Mouse (Mus musculus): ENCODE measurements at regions not wholly inside any gene's neighbourhood (a gene's known extent, or its start where the extent isn't known, plus 50 kb on each side); places are given as distances from the start of the nearest gene placed in this dataset.

DNA sequence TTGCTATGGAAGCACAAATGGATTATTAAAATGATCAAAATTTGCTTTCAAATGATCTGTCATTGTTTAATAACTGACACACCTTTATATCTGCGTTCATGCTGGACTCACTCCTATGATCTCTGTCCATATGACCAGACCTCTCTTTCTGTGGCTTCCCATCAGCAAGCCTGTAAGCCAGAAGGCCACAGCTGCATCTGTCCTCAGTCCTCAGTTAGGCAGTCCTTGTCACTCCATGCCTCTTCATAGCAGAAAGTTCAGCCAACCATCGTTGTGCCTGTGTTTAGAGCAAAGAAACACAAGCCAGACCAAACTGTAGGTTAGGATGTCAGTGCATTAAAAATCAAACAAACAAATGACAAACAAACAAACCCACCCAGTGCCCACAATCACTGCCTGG, 107.2 kb upstream of the Tsc22d1 start:
- DNase-seq: no peak

DNA sequence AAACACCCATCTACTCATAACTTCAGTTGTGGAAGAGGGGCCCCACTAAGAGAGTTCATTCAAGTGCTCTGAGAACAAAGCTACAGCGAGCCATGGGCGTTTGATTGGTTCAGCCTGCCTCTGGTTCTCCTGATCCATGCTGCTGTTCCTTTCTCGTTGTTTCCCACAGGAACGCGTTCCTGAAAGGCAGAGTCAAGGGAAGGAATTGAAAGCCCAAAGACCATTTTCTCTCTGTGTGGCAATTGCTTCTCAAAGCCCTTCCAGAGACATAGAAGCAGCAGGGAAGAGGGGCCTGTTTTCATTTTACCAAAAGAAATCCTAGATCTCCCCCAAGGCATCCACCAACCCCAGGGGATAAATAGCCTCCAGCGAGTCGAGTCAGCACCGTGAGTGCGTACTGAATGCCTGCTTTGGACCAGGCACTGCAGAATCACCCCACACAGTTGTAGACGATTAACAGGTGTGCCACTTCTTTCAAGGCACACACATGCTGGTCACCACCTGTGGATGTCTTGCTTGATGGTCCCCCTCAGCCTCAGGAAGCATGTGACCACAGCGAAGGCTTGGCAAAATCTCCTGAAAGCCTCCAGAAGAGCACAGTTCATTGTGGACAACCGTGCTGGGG, 106.5 kb upstream of the Tsc22d1 start:
- DNase-seq: no peak

DNA sequence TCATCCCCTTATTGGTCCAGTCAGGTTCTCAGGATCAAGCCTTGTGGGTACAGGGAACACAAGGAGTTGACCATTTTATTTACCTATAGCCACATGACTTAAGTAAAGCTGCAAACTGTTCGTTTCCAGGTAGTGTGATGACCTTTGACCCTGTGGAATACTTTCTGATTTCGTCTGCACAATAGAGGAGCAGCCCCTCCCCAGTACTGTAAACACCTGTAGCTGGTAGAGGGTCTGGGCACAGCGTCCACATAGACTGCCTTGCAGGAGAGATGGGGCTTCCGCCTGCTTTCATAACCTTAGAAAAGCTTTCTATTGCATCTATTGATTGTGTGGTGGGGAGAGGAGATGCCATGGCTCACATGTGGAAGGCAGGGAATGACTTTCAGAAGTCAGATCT, 105.2 kb upstream of the Tsc22d1 start:
- DNase-seq: no peak

DNA sequence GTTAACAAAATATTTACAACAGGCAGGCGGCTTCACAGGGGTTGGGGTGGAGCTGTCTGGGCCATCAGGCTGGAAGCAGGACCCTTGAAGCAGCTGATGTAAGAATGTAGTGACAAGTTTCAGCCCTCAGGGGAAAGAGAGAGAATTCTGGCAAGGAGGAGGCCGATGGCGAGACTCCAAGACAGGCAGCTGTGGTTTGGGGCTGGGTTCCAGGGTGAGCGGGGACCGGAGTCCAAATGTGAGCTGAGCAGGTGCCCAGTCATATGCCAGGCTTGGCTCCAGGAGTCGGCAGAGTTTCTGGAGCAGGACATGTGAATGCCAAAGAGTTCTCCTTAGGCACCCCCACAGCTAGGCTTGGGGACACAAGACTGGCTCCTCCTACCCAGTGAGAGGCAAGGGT, 104.5 kb upstream of the Tsc22d1 start:
- peak; percentile 57 for DNase-seq

DNA sequence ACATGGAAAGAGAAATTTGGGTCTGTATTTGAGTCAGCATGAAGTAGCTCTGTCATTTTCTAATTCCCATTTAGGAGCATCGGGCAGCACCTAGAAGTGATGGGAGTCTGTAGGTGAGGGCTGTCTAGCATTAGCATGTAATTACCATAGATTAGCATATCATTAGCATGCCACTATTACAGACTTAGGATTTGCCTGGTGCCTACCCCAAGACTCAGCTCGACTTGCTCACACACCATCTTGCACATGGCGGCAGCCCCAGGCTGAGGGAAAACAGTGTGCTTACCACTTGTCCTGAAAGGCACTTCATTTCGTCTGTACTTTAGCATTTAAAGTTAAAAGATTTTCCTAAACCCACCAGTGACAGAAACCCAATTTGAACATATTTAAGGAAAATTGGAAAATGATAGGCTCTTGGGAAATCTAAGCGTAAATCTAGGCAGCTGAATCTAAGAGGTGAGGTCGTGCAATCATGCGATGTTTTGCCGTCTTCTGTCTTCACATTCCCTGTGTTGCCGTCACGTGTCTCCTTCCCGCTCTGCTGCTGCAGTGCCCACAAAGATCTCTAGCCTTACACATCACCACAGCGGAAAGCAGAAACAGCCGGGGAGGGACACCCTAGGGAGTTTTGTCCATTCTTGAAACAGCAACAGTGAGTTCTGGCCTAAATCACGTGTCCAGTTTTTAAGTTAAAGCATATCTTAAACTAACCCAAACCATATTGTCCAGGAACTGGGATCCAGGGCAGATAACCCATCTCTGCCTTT, 101.2 kb upstream of the Tsc22d1 start:
- no peak for DNase-seq

DNA sequence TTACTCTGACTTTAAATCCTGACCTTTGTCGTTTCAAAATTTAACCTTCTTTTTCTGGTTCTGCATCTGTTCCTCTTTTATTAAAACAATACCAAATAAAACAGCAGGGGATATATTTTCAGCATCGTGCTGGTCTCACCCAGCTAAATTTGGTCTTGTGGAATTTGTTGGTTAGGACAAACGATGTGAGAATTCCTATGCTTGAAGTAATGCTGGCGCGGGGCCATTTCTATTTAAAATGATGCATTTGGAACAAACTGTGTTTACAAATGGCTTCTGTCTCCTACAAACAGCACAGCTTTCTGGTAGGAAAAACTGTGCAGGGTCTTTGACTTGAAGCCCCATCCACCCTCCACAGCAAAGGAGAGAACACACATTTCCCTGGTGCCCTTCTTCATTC, 96.3 kb upstream of the Tsc22d1 start:
- DNase-seq: no peak

DNA sequence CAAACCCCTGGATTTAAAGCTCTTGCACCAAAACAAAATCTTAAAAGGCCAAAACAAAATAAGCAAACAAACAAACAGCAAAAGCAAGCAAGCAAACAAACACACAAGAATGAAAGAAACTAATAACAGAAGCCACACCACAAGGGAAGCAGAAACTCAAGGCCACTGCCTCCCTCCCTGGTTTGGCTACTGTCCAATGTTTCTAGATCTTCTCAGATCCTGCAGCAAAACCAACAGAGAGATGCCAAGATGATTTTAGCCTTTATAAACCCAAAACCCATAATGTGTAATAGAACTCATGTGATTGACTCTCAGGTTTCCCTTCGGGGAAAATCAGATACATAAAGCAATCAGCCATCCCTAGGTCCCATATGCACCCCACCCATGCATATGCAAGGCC, 90.5 kb upstream of the Tsc22d1 start:
- DNase-seq: no peak

DNA sequence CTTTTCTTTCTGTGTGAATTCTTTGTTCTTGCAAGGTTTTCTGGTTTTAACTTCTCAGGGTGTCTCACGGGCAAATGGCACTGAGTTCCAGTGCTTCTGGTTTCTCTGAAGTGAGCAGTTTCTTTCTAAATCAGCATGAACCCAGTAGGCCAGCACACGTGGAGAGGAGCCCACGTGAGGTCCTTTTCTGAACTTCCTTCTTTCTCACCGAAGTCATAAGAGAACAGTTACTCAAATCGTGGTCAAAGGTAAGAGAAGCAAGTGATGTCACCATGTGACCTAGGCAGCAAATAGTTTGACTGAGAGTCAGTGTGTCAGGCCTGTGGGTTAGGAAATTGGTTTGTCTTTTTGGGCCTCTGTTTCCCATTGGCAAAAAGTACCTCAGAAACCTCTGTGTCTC, 84.8 kb upstream of the Tsc22d1 start:
- DNase-seq: no peak

DNA sequence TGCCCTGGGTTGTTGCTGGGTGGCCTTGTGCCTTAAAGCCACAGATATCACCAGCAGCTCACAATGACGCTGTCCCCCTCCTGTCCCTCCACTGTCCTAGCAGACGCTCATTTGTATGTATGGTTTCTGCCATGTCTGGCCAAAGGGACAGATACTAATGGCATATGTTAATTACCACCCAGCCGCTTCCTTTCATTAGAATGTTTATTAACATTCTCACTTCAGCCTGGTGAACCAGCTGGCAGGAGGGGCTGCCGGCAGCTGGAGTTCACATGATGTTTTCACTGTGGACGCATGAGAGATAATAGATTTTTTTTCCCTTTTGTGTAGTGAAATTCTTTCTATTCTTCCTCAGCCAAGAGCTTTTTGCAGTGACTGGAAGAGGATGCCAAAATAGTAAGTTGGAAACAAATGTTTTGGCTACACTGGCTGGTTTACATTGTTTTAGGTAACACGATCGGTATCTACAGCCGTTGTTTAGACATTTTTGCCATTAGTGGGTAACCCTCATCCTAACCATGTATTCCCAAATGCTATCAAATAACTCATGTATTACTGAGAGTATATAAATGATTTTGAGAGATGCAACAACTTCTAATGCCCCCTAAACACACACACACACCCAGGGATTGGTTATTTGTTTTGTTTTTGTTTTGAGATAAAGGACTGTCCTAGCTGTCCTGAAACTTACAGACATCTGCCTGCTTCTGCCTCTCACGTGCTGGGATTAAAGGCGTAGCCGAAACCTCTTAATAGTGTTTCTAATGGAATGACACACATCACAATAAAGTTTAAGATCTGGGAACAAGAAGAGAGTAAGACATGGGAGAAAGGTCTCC, 83.0 kb upstream of the Tsc22d1 start:
- no peak for DNase-seq

DNA sequence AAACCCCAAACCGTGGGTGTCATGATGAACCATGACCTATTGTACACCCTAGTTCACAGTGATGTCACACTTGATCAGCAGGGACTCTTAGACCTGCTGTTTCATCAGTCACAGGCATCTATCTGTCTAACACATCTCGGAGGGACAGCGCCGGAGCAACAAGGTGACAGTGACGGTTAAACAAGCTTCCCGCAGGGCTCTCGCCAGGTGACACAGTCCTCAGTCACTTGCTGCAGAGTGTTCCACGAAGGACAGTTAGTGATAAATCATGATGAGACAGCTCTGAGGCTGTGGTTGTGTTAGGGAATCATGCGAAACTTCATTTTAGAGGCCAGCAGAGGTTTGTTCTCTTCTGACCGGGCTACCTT, 82.4 kb upstream of the Tsc22d1 start:
- DNase-seq: no peak

DNA sequence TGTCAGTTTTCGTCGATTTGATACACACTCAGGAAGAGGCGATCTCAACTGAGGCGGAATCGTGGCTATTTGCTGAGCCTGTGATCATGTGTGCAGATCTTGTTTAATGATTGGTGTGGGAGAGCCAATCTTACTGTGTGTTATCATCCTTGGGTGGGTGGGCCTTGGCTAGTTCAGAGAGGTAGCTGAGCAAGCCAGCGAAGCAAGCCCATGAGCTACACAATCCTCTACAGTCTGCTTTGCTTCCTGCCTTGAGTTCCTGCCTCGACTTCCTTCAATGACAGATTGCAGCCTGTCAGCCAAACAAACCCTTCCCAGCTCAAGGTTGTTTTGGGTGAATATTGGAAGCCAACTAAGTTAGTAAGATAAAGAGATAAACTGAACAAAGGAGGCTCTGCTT, 74.0 kb upstream of the Tsc22d1 start:
- DNase-seq: no peak

DNA sequence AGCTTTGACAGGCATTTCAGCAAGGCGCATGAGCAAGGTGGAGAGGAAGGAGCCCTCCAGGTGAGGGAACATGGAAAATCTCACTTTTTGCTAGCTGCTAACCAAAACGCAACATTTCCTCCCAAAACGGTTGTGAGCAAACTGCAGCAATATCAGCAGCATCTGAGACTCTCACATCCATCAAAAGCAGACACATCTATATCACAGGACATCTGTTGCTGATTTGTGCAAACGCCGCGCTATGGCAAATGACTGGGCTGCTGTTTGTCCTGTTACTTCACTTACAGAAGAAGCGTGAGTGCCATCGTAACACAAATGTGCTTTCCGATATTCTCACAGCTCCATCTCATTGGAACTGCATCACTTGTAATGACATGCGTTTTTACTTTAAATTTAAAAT, 73.5 kb upstream of the Tsc22d1 start:
- no peak for DNase-seq

DNA sequence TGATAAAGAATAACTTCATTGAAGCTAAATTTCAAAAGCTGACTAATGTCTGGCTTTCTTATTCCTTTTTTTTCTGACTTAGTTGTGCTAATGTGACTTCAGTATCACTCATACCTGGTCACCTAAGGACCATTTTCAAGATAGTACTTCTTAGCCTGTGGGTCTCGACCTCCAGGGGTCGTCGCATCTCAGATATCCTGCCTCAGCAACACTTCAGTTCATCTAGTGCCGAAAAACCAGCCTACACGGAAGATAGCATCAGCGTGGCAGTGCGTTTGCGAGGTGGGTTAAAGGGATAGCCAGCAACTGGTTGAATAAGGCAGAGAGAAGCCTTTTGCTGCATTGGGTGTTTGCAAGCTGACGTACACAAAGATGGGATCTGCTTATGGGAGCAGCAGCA, 62.9 kb upstream of the Tsc22d1 start:
- no peak for DNase-seq

DNA sequence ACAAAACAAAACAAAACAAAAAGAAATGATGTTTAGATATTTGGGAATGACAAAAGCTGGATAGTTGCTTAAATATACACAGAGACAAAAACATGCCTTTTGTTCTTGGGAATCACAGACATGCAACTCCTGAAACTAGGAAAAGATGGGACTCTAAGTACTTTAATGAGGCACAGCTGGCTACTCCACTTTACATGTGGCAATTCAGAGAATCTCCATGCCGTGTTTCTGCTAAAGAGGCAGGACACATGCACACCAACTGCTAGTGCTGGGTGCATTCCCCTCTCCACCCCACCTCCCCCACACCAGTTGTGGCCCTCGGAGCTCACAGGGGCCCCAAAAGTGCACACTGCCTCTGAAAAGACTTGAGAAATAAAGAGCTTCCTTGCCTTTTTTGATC, 58.6 kb upstream of the Tsc22d1 start:
- no peak for DNase-seq

DNA sequence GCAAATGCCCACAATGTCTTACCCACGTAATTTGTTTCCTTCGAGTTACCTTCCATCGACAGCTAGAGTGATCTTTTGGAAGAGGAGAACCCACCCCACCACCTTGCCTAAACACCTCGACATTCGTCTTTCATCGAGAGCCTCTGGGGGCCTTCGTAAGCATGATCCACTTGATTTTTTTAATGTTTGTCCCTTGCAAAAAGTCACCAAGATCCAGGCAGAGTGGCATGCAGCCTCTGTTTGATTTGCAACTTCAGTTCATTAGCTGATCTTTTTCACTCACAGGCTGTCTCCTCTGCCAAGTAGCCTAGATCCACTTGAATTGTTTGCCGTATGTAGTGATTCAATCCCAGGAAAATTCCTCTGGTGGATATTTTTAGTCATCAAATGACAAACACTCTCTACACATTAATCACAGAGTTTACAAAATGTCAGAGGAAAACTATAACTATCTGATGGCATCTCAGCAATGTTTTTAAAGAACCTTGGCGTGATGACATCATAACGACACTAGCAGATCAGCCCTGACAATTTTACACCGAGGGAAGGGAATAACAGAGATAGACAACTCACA, 54.8 kb upstream of the Tsc22d1 start:
- no peak for DNase-seq

DNA sequence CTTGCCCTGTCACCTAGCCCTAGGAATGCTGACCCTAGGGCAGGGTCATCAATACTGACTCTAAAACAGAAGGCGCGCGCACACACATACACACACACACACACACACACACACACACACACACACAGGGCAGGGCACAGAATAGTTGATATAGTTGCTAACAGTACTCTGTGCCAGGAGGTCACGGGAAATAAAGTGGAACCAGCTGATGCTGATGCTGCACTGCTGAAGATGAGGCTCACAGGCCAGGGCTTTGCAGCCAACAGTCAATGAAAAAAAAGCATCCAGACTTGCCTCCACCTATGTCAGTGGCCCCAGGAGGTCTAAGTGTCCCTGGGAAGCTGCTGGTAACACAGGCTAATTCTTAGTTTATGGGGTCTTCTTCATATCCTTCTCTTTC, 50.7 kb upstream of the Tsc22d1 start:
- DNase-seq: no peak

All from cerebellum, adult 11 months (tissue).